Mouse (Mus musculus) forebrain, embryonic 14.5 days (tissue): ENCODE results near the gene Rtn4. TPM values are rescaled to one million over a fixed set of nuclear protein-coding genes. Genes with fewer than 3 reads are reported as not detected.

Source experiments
- ATAC-seq: fragments of 200-750 bp; cut with Nextera tagmentation; 2 replicates; pipeline ENCODE4 v1.8.0; 2017; ENCODE audit warnings: mild to moderate bottlenecking, moderate library complexity
- DNase-seq: peaks from one replicate; pipeline ENCODE4 v3.0.0-alpha.2; 2015; ENCODE audit warnings: low spot score
- H3K27ac ChIP-seq: fragments of 300-500 bp; sonication (generic); 2 replicates; pipeline ENCODE4 v1.5.1; 2014; ENCODE audit warnings: low read depth, mild to moderate bottlenecking, control low read depth, low read length, moderate library complexity
- H3K27me3 ChIP-seq: fragments of 300-500 bp; sonication (generic); replicated peaks from 2 replicates; pipeline ENCODE4 v1.6.1; 2014; ENCODE audit warnings: low read length, control low read depth, mixed read lengths; ENCODE audit not compliant: control insufficient read depth, insufficient read depth
- H3K36me3 ChIP-seq: fragments of 300-500 bp; sonication (generic); 2 replicates; pipeline ENCODE4 v1.6.1; 2014; ENCODE audit warnings: low read length, control low read depth; ENCODE audit not compliant: control insufficient read depth, insufficient read depth
- H3K4me1 ChIP-seq: fragments of 300-500 bp; sonication (generic); 2 replicates; pipeline ENCODE4 v1.6.1; 2014; ENCODE audit warnings: antibody characterized with exemption, low read length, control low read depth; ENCODE audit not compliant: control insufficient read depth, insufficient read depth
- H3K4me2 ChIP-seq: fragments of 300-500 bp; sonication (generic); 2 replicates; pipeline ENCODE4 v1.6.1; 2014; ENCODE audit warnings: mild to moderate bottlenecking, control low read depth, low read length
- H3K4me3 ChIP-seq: fragments of 300-500 bp; sonication (generic); 2 replicates; pipeline ENCODE4 v1.5.1; 2014; ENCODE audit warnings: low read depth, low read length, control low read depth
- H3K9ac ChIP-seq: fragments of 300-500 bp; sonication (generic); 2 replicates; pipeline ENCODE4 v1.6.1; 2014; ENCODE audit warnings: mild to moderate bottlenecking, low read length, control low read depth, moderate library complexity
- H3K9me3 ChIP-seq: fragments of 300-500 bp; sonication (generic); replicated peaks from 2 replicates; pipeline ENCODE4 v1.6.1; 2016; ENCODE audit warnings: low read length, control low read depth, mixed read lengths; ENCODE audit not compliant: control insufficient read depth
- WGBS: fragments of 180-500 bp; shearing (Covaris S2); extraction: QIAGEN DNeasy Blood & Tissue Kit; methylation state at CpG from one replicate; pipeline ENCODE4 v1.1.7; 2014; 5-methylcytosine and 5-hydroxymethylcytosine counted together
- polyA plus RNA-seq: library from polyadenylated mRNA; unstranded; fragments of >200 nt; fragmentation: Nextera tagmentation; extraction: Ambion mirVana; gene quantifications from 2 replicates; pipeline ENCODE4 v1.2.1, GENCODE M21; 2014

Gene Rtn4
- polyA plus RNA-seq, 1 experiment from 2014 or later: 133 TPM

DNA sequence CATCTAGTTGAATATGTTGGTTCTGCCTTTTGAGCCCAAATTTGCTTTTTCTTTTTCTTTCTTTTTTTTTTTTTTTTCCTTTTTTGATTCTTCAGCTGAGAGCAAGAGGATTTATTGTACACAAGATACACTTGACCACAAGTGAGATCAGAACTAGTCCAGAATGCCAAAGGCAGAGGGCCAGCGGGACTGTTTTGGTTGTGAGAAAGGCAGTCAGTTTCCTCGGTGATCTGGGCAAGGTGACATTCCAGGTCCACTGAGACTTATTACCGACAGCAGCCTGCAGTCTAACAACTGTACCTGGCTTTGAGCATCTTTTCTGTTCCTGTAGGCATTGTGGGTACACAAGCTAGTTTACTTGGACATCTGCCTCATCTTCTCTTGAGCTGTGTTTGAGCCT is 10.0 kb downstream of the Rtn4 start:
- H3K4me3 ChIP-seq: no peak overlapping the region
- H3K9ac ChIP-seq: no peak overlapping the region
- H3K27me3 ChIP-seq: no peaks in the 10 kb centered on the region
- H3K9me3 ChIP-seq: no peaks in the 10 kb centered on the region
- no peak overlapping the region for H3K4me2 ChIP-seq
- H3K36me3 ChIP-seq: peaks cover 16% of the 10 kb centered on the region
- H3K4me1 ChIP-seq: 0 out of 2 replicates have a peak, but pooled peaks cover 3% of the 10 kb centered on the region
- DNase-seq (no peak), ATAC-seq (no peak)
- H3K27ac ChIP-seq: no peak overlapping the region
- WGBS: 80% methylated on average over 3 of the region's 3 CpGs

GRCm38 (mm10) chr11:29705263-29705662 is 12.5 kb downstream of the Rtn4 start:
- no peak overlapping the region for H3K4me3 ChIP-seq
- peaks cover 28% of the 10 kb centered on the region for H3K36me3 ChIP-seq
- no peaks in the 10 kb centered on the region for H3K9me3 ChIP-seq
- no peaks in the 10 kb centered on the region for H3K27me3 ChIP-seq
- no peak overlapping the region for H3K9ac ChIP-seq
- H3K4me2 ChIP-seq: no peak overlapping the region
- DNase-seq (no peak), ATAC-seq (no peak)
- no peaks in the 10 kb centered on the region for H3K4me1 ChIP-seq
- no peak overlapping the region for H3K27ac ChIP-seq

DNA sequence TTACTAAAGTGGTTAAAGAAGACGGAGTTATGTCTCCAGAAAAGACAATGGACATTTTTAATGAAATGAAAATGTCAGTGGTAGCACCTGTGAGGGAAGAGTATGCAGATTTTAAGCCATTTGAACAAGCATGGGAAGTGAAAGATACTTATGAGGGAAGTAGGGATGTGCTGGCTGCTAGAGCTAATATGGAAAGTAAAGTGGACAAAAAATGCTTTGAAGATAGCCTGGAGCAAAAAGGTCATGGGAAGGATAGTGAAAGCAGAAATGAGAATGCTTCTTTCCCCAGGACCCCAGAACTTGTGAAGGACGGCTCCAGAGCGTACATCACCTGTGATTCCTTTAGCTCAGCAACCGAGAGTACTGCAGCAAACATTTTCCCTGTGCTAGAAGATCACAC is 14.1 kb downstream of the Rtn4 start:
- Histone ChIP-seq H3K9me3 (no peaks in the 10 kb centered on the region), H3K4me2 (no peak overlapping the region), H3K4me3 (no peak overlapping the region), H3K27me3 (no peaks in the 10 kb centered on the region), H3K27ac (no peak overlapping the region), H3K9ac (no peak overlapping the region), H3K36me3 (peaks cover 31% of the 10 kb centered on the region), H3K4me1 (no peaks in the 10 kb centered on the region)
- WGBS: 94% methylated on average over 4 of the region's 4 CpGs
- DNase-seq: no peak
- no peak for ATAC-seq

- no peak for ATAC-seq
- DNase-seq: no peak
- H3K27me3 ChIP-seq: no peaks in the 10 kb centered on the region
- H3K4me3 ChIP-seq: no peak overlapping the region
- no peak overlapping the region for H3K9ac ChIP-seq
- H3K36me3 ChIP-seq: peaks cover 40% of the 10 kb centered on the region
- no peaks in the 10 kb centered on the region for H3K9me3 ChIP-seq
- H3K27ac ChIP-seq: no peak overlapping the region
- H3K4me2 ChIP-seq: no peak overlapping the region
- H3K4me1 ChIP-seq: no peaks in the 10 kb centered on the region
Observed at GRCm38 (mm10) chr11:29709512-29709911, 16.8 kb downstream of the Rtn4 start.

- H3K4me2 ChIP-seq: no peak overlapping the region
- H3K9ac ChIP-seq: no peak overlapping the region
- DNase-seq (no peak), ATAC-seq (no peak)
- no peak overlapping the region for H3K27ac ChIP-seq
- H3K4me1 ChIP-seq: 0 out of 2 replicates have a peak, but pooled peaks cover 5% of the 10 kb centered on the region
- peaks cover 12% of the 10 kb centered on the region; the same call in 1 of the 2 replicates for H3K36me3 ChIP-seq
- H3K9me3 ChIP-seq: no peaks in the 10 kb centered on the region
- WGBS: 89% methylated on average over 7 of the region's 7 CpGs
- no peak overlapping the region for H3K4me3 ChIP-seq
- no peaks in the 10 kb centered on the region for H3K27me3 ChIP-seq
Observed at GRCm38 (mm10) chr11:29714114-29714513, 21.4 kb downstream of the Rtn4 start.

DNA sequence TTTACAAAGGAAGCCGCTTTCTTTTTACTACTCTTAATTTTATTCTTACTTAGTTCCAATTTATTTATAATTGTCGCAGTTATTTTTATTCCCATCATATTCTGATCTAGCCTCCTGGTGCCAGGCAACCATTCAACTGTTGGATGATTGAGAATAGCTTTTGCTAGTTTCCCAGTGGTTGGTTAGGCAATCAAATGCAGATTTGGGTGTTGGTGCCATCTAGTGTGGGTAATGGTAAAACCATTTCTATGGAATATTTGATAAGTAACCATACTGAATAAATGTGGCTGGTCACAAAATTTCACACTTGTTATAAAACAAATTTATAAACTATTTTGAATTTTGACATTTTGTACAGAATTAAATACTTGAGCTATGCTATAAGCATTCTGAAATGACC is 22.0 kb downstream of the Rtn4 start:
- 0 out of 2 replicates have a peak, but pooled peaks cover 5% of the 10 kb centered on the region for H3K4me1 ChIP-seq
- H3K4me3 ChIP-seq: no peak overlapping the region
- no peak overlapping the region for H3K9ac ChIP-seq
- ATAC-seq: no peak
- no peak overlapping the region for H3K27ac ChIP-seq
- H3K36me3 ChIP-seq: peaks cover 12% of the 10 kb centered on the region; the same call in 1 of the 2 replicates
- H3K4me2 ChIP-seq: no peak overlapping the region
- 93% methylated on average over 2 of the region's 2 CpGs for WGBS
- no peaks in the 10 kb centered on the region for H3K27me3 ChIP-seq
- H3K9me3 ChIP-seq: no peaks in the 10 kb centered on the region
- DNase-seq: peak; percentile 63

GRCm38 (mm10) chr11:29715499-29715898 is 22.8 kb downstream of the Rtn4 start:
- Histone ChIP-seq H3K27me3 (no peaks in the 10 kb centered on the region), H3K9ac (no peak overlapping the region), H3K4me3 (no peak overlapping the region), H3K27ac (no peak overlapping the region), H3K36me3 (peaks cover 12% of the 10 kb centered on the region; the same call in 1 of the 2 replicates), H3K4me1 (0 out of 2 replicates have a peak, but pooled peaks cover 5% of the 10 kb centered on the region), H3K9me3 (no peaks in the 10 kb centered on the region), H3K4me2 (no peak overlapping the region)
- ATAC-seq (no peak), DNase-seq (no peak)
- 90% methylated on average over 3 of the region's 3 CpGs for WGBS

- 76% methylated on average over 6 of the region's 6 CpGs for WGBS
- no peak overlapping the region for H3K27ac ChIP-seq
- H3K27me3 ChIP-seq: no peaks in the 10 kb centered on the region
- peaks cover 8% of the 10 kb centered on the region; the same call in 1 of the 2 replicates for H3K36me3 ChIP-seq
- no peak for DNase-seq
- H3K9me3 ChIP-seq: no peaks in the 10 kb centered on the region
- H3K4me1 ChIP-seq: 0 out of 2 replicates have a peak, but pooled peaks cover 5% of the 10 kb centered on the region
- H3K9ac ChIP-seq: no peak overlapping the region
- ATAC-seq: no peak
- no peak overlapping the region for H3K4me2 ChIP-seq
- H3K4me3 ChIP-seq: no peak overlapping the region
Observed at GRCm38 (mm10) chr11:29718541-29718940, 25.8 kb downstream of the Rtn4 start.

- Histone ChIP-seq H3K4me3 (no peak overlapping the region), H3K27me3 (no peaks in the 10 kb centered on the region), H3K36me3 (0 out of 2 replicates have a peak, but pooled peaks cover 3% of the 10 kb centered on the region), H3K9me3 (no peaks in the 10 kb centered on the region), H3K9ac (no peak overlapping the region), H3K4me1 (0 out of 2 replicates have a peak, but pooled peaks cover 5% of the 10 kb centered on the region), H3K27ac (no peak overlapping the region), H3K4me2 (no peak overlapping the region)
- no peak for DNase-seq
- no peak for ATAC-seq
- 83% methylated on average over 1 of the region's 1 CpGs for WGBS
Observed at GRCm38 (mm10) chr11:29719597-29719996, 26.9 kb downstream of the Rtn4 start.
